Mouse (Mus musculus) heart, embryonic 13.5 days (tissue): ENCODE results near the gene Fndc4. TPM values are rescaled to one million over a fixed set of nuclear protein-coding genes. Genes with fewer than 3 reads are reported as not detected.

Experiments used
- ATAC-seq: fragments of 200-750 bp; cut with Nextera tagmentation; 2 replicates; pipeline ENCODE4 v1.8.0; 2017; ENCODE audit warnings: moderate TSS enrichment; ENCODE audit not compliant: insufficient number of reproducible peaks, low FRiP score, low TSS enrichment; ENCODE audit errors: extremely low read depth
- H3K27ac ChIP-seq: fragments of 300-500 bp; sonication (generic); replicated peaks from 2 replicates; pipeline ENCODE4 v1.5.1; 2015; ENCODE audit warnings: moderate library complexity, mild to moderate bottlenecking, inconsistent platforms
- H3K27me3 ChIP-seq: fragments of 300-500 bp; sonication (generic); replicated peaks from 2 replicates; pipeline ENCODE4 v1.6.1; 2015; ENCODE audit warnings: mild to moderate bottlenecking, inconsistent platforms
- H3K36me3 ChIP-seq: fragments of 300-500 bp; sonication (generic); 2 replicates; pipeline ENCODE4 v1.6.1; 2015; ENCODE audit warnings: mild to moderate bottlenecking, inconsistent platforms
- H3K4me1 ChIP-seq: fragments of 300-500 bp; sonication (generic); 2 replicates; pipeline ENCODE4 v1.6.1; 2015; ENCODE audit warnings: inconsistent platforms
- H3K4me2 ChIP-seq: fragments of 300-500 bp; sonication (generic); 2 replicates; pipeline ENCODE4 v1.6.1; 2015; ENCODE audit warnings: inconsistent platforms, mild to moderate bottlenecking, moderate library complexity
- H3K4me3 ChIP-seq: fragments of 300-500 bp; sonication (generic); 2 replicates; pipeline ENCODE4 v1.5.1; 2015; ENCODE audit warnings: moderate library complexity, mild to moderate bottlenecking, inconsistent platforms
- H3K9ac ChIP-seq: fragments of 300-500 bp; sonication (generic); 2 replicates; pipeline ENCODE4 v1.6.1; 2015; ENCODE audit warnings: inconsistent platforms, mild to moderate bottlenecking, moderate library complexity
- H3K9me3 ChIP-seq: fragments of 300-500 bp; sonication (generic); 2 replicates; pipeline ENCODE4 v1.6.1; 2016; ENCODE audit warnings: inconsistent platforms
- WGBS: fragments of 180-500 bp; shearing (Covaris S2); methylation state at CpG from one replicate; pipeline ENCODE4 v1.1.7; 2015; ENCODE audit warnings: mixed read lengths; 5-methylcytosine and 5-hydroxymethylcytosine counted together
- polyA plus RNA-seq: library from polyadenylated mRNA; unstranded; fragments of >200 nt; fragmentation: Nextera tagmentation; extraction: Ambion mirVana; gene quantifications from 2 replicates; pipeline ENCODE4 v1.2.1, GENCODE M21; 2015

Gene Fndc4
- polyA plus RNA-seq, 1 experiment from 2014 or later: 22.4 TPM

DNA sequence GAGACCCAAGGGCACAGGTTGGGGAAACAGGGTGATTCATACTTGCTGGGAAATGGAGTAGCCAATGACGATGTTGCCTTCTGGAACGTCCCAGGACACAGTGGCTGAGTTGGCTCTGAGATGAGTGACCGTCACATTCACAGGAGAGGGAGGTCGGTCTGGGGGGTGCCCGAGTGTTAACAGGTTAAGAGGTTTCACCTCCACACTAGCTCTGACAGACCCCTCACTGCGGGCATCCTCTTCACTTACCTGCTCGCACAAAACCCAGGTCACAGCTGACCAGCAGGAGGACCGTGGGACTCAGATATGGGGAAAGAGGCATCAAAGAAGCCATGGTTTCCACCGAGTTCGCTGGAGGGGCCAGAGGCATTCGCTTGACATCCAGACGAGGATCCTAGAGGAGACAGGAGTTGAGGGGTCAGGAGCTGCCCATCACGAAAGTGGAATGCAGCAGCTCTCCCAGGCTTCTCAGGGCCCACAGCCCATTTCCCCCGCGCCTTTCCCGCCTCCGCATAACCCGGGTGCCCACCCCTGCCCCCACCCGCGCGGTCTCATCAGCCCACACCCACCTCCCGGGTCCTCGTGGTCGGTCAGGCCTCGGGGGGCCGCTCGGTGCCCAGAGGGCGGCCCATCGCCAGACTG lies 795 bp downstream of the Fndc4 start:
- Histone ChIP-seq H3K4me1 (peaks cover 27% of the 10 kb centered on the region), H3K4me3 (peak overlapping the region; percentile 68), H3K27me3 (0 out of 2 replicates have a peak, but pooled peaks cover 11% of the 10 kb centered on the region), H3K4me2 (peak overlapping the region; percentile 96), H3K9me3 (no peaks in the 10 kb centered on the region), H3K36me3 (peaks cover 18% of the 10 kb centered on the region), H3K9ac (peak overlapping the region; percentile 88), H3K27ac (no peak overlapping the region)
- no peak for ATAC-seq
- WGBS: 6% methylated on average over 29 of the region's 29 CpGs

DNA sequence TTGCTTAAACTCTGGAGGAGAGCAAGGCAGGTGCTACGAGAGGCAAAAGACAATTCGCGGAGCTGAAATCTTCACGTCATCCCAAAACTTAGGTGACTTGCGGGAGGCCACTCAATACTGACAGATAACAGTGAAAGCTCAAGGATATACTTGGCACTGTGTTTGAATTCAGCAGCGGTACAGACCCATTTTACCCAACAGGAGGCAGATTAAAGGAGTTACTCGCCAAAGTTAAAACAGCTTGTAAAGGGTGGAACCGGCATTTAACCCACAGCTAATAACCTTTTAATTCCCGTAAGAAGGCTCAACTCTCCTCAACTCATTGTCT lies 4.6 kb downstream of the Fndc4 start:
- H3K4me2 ChIP-seq: peak overlapping the region; percentile 85
- 4% methylated on average over 9 of the region's 9 CpGs for WGBS
- peaks cover 29% of the 10 kb centered on the region for H3K36me3 ChIP-seq
- peak overlapping the region; percentile 79 for H3K9ac ChIP-seq
- no peak for ATAC-seq
- peaks cover 35% of the 10 kb centered on the region for H3K4me1 ChIP-seq
- H3K4me3 ChIP-seq: peak overlapping the region; percentile 64
- H3K9me3 ChIP-seq: no peaks in the 10 kb centered on the region
- no peaks in the 10 kb centered on the region for H3K27me3 ChIP-seq
- H3K27ac ChIP-seq: peak overlapping the region; percentile 86

DNA sequence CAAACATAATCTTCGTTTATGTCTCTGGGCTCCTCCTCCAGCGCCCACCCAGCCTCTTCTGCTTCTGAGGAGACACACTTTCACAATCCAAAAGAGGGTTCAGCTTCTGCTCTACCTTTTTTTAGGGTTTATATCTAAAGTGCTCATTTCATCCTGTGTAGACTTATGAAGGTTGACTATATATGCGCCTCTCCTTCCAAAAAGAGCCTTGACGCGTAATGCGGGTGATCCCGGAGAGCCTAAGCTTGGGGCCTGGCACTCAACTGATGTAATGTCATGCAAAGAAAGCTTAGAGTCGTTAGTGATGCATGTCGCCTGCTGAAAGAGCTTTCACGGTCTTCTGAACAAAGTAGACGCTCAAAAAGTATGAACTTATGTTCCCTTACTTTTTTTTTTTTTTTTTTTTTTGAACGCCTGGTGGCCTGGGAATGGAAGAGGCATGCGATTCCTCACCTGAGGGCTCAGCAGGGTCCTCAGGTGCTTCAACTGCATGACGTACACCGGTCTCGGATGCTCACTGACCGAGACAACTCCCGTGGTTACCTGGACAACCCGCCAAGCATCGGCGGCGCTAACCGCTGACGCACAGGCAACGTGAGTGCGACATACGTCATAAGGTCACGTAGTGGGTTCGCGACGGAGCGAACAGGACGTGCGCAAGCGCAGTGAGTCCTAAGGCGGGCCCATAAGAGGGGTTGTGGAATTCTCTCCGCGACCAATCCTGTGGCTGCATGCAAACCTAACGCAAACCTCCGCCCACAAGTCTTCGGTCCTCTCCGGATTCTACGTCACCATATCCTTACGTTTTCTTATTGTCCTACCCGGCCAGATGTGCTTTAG lies 5.1 kb downstream of the Fndc4 start, which contains the start of gene Ift172:
Ift172 (minus strand) TSS at position 596 of the 840 bp plus-strand sequence.
- peaks cover 31% of the 10 kb centered on the region for H3K4me1 ChIP-seq

GRCm38 (mm10) chr5:31289626-31290230 lies 6.2 kb downstream of the Fndc4 start:
- peak overlapping the region; percentile 85 for H3K4me2 ChIP-seq
- H3K4me3 ChIP-seq: peak overlapping the region; percentile 64
- H3K27ac ChIP-seq: no peak overlapping the region
- no peaks in the 10 kb centered on the region for H3K27me3 ChIP-seq
- no peak for ATAC-seq
- H3K9ac ChIP-seq: peak overlapping the region; percentile 83
- peaks cover 45% of the 10 kb centered on the region for H3K36me3 ChIP-seq
- 58% methylated on average over 3 of the region's 3 CpGs for whole genome bisulfite sequencing
- no peaks in the 10 kb centered on the region for H3K9me3 ChIP-seq
- H3K4me1 ChIP-seq: peaks cover 25% of the 10 kb centered on the region

More for the DNA sequence above, 5.1 kb downstream of the Fndc4 start, which contains the start of gene Ift172:
- Histone ChIP-seq H3K36me3 (peaks cover 35% of the 10 kb centered on the region), H3K4me3 (peak within 1 kb of the TSS; percentile 64), H3K27me3 (no peaks in the 10 kb centered on the region), H3K27ac (peak within 1 kb of the TSS; percentile 86), H3K4me2 (peak within 1 kb of the TSS; percentile 85), H3K9ac (peak within 1 kb of the TSS; percentile 83), H3K9me3 (no peaks in the 10 kb centered on the region)
- 3% methylated on average over 45 of the region's 45 CpGs for WGBS
- peak; percentile 96 for ATAC-seq

DNA sequence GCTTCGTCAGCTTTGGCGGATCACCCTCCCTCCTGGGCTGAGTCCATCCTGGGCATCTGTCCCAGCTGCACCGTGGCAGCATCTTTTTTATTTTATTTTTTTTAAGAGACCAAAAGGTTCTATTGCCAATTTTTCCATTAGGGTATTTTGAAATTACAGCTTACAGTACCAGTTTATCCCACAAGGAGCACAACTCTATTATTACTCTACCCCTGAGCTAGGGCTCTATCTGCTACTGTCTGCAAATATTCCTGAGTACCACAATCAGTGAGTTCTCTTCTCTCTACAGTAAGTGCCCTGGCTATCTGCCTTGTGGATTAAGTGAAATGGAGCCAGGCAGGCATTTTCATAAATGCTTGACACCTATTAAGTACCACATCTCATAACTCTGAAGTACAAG lies 7.2 kb downstream of the Fndc4 start:
- no peak overlapping the region for H3K27ac ChIP-seq
- peaks cover 20% of the 10 kb centered on the region for H3K4me1 ChIP-seq
- no peak for ATAC-seq
- H3K9ac ChIP-seq: no peak overlapping the region
- H3K27me3 ChIP-seq: no peaks in the 10 kb centered on the region
- H3K36me3 ChIP-seq: peaks cover 49% of the 10 kb centered on the region
- no peak overlapping the region for H3K4me3 ChIP-seq
- no peak overlapping the region for H3K4me2 ChIP-seq
- WGBS: 66% methylated on average over 3 of the region's 3 CpGs
- H3K9me3 ChIP-seq: no peaks in the 10 kb centered on the region

- Histone ChIP-seq H3K27me3 (no peaks in the 10 kb centered on the region), H3K4me2 (no peak overlapping the region), H3K27ac (no peak overlapping the region), H3K9ac (no peak overlapping the region), H3K9me3 (no peaks in the 10 kb centered on the region), H3K36me3 (peaks cover 50% of the 10 kb centered on the region), H3K4me3 (no peak overlapping the region), H3K4me1 (peaks cover 20% of the 10 kb centered on the region)
- WGBS: 61% methylated on average over 4 of the region's 4 CpGs
- ATAC-seq: no peak
Observed at GRCm38 (mm10) chr5:31288225-31288624, 7.7 kb downstream of the Fndc4 start.

DNA sequence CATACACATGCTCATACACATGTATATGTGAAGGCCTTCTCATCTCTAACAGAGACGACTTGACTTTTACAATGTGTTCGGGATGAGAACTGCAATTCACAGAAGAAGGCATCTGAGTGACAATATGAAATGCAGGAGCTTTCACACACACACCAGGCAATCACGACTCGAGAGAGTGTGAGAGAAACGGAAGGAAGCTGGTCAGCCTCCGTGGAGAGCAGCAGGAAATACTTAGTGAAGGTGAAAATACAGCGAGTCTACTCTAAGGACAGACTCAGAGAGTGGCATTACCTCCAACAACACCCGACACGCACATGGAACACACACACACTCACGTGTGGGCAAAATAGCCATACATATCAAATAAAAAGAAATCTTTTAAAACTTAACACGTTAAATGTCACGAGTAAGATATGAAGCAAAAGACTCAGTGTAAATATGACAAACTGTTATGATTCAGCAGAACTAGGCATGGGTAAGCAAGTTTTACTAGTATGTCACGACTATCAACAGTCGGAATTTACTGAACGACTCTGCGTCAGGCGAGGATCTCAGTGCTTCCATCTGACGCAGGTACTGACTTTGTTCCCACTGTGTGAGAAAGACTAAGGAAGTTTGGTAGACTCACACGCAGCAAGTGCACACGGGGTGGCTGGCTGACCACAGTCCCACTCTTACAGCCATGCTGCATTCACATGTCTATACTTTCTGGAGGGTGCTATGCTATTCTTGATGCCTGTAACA lies 16.5 kb downstream of the Fndc4 start:
- 81% methylated on average over 20 of the region's 20 CpGs for WGBS
- H3K9ac ChIP-seq: no peak overlapping the region
- no peak overlapping the region for H3K4me3 ChIP-seq
- H3K4me1 ChIP-seq: no peaks in the 10 kb centered on the region
- no peaks in the 10 kb centered on the region for H3K9me3 ChIP-seq
- no peak for ATAC-seq
- H3K36me3 ChIP-seq: peaks cover 96% of the 10 kb centered on the region
- H3K27me3 ChIP-seq: no peaks in the 10 kb centered on the region
- no peak overlapping the region for H3K4me2 ChIP-seq
- no peak overlapping the region for H3K27ac ChIP-seq

DNA sequence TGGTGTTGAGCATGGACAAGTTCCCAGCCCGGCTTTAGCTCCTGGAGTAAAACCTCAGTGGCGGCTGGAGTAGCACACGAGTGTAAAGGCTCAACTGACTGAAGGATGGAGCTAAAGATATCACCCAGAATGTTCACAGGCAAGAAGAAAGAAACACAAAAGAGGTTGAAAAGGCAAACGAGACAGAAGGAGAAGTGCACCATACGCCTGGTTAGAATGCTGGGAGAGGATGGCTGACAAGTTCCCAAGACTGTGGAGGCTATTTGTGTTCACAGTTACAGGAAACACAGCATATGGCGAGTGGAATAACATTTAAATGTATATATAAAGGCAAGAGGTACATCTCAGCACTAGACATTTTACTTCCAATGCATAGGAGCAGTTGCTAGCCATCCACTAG lies 22.9 kb downstream of the Fndc4 start:
- WGBS: 80% methylated on average over 6 of the region's 6 CpGs
- H3K27ac ChIP-seq: no peak overlapping the region
- H3K4me3 ChIP-seq: no peak overlapping the region
- H3K9me3 ChIP-seq: no peaks in the 10 kb centered on the region
- no peak overlapping the region for H3K4me2 ChIP-seq
- no peaks in the 10 kb centered on the region for H3K4me1 ChIP-seq
- H3K36me3 ChIP-seq: peaks cover 82% of the 10 kb centered on the region
- no peak overlapping the region for H3K9ac ChIP-seq
- ATAC-seq: no peak
- no peaks in the 10 kb centered on the region for H3K27me3 ChIP-seq

- Histone ChIP-seq H3K9me3 (no peaks in the 10 kb centered on the region), H3K36me3 (peaks cover 92% of the 10 kb centered on the region), H3K4me2 (no peak overlapping the region), H3K9ac (no peak overlapping the region), H3K4me3 (no peak overlapping the region), H3K27ac (no peak overlapping the region), H3K4me1 (no peaks in the 10 kb centered on the region), H3K27me3 (no peaks in the 10 kb centered on the region)
- 76% methylated on average over 6 of the region's 6 CpGs for WGBS
- no peak for ATAC-seq
Observed at GRCm38 (mm10) chr5:31267686-31268085, 28.2 kb downstream of the Fndc4 start.

- no peaks in the 10 kb centered on the region for H3K4me1 ChIP-seq
- H3K27me3 ChIP-seq: no peaks in the 10 kb centered on the region
- WGBS: 72% methylated on average over 7 of the region's 7 CpGs
- peaks cover 95% of the 10 kb centered on the region for H3K36me3 ChIP-seq
- H3K4me2 ChIP-seq: no peak overlapping the region
- no peak overlapping the region for H3K27ac ChIP-seq
- H3K9me3 ChIP-seq: no peaks in the 10 kb centered on the region
- no peak for ATAC-seq
- H3K9ac ChIP-seq: no peak overlapping the region
- H3K4me3 ChIP-seq: no peak overlapping the region
Observed at GRCm38 (mm10) chr5:31266101-31266500, 29.8 kb downstream of the Fndc4 start.

DNA sequence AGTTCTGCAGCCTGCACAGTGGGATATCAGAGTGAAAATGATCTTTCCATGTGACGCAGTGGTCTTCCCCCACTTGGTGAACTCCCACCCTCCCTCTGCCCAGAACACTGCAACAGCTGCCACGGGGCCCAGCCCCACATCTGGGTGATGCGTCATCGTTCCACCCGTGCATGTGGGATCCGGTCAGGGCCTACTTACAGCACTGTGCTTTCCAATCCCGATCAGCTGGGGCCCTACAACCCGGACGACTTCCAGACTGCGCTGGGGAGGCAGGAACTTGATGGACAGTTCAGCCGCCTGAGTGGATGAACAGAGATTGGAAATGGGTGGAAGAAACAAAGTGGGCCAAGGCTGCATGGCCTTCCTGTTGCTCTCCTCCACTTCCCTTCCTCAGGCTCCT lies 38.3 kb downstream of the Fndc4 start:
- Histone ChIP-seq H3K36me3 (peaks cover 92% of the 10 kb centered on the region), H3K27me3 (no peaks in the 10 kb centered on the region), H3K9ac (no peak overlapping the region), H3K4me3 (no peak overlapping the region), H3K4me2 (no peak overlapping the region), H3K27ac (no peak overlapping the region), H3K4me1 (peaks cover 18% of the 10 kb centered on the region), H3K9me3 (no peaks in the 10 kb centered on the region)
- 87% methylated on average over 11 of the region's 11 CpGs for WGBS
- ATAC-seq: no peak
